Mouse (Mus musculus) kidney, postnatal 4 days (tissue): ENCODE results near the gene Tns1.
A peak's percentile ranks its signal among the peaks of the same experiment; 100 is the strongest.

ENCODE experiments used
- DNase-seq, 2 experiments: peaks; one replicate each; pipeline ENCODE4 v3.0.0; 2021; ENCODE audit warnings: mixed read lengths in 2 of 2

Gene Tns1

GRCm38 (mm10) chr1:74031771-74032609, 92.3 kb downstream of the Tns1 start:
- DNase-seq, result peak in 1 of 2 experiments; percentile 66

- DNase-seq, result peak; percentile 86 to 91
Observed at GRCm38 (mm10) chr1:74030901-74031360, 93.3 kb downstream of the Tns1 start.

- DNase-seq, result no peak
Observed at GRCm38 (mm10) chr1:74030285-74030684, 94.0 kb downstream of the Tns1 start.

GRCm38 (mm10) chr1:74029669-74030068, 94.6 kb downstream of the Tns1 start:
- no peak for DNase-seq

- DNase-seq, result peak in 1 of 2 experiments; percentile 59
Observed at GRCm38 (mm10) chr1:74028881-74029266, 95.4 kb downstream of the Tns1 start.

- DNase-seq, result no peak
Observed at GRCm38 (mm10) chr1:74028118-74028880, 96.0 kb downstream of the Tns1 start.

- peak; percentile 72 to 81 for DNase-seq
Observed at GRCm38 (mm10) chr1:74027559-74028091, 96.6 kb downstream of the Tns1 start.

- DNase-seq, result no peak
Observed at GRCm38 (mm10) chr1:74026703-74027195, 97.5 kb downstream of the Tns1 start.

GRCm38 (mm10) chr1:74025651-74026226, 98.5 kb downstream of the Tns1 start:
- peak in 1 of 2 experiments; percentile 62 for DNase-seq

GRCm38 (mm10) chr1:74025227-74025626, 99.0 kb downstream of the Tns1 start:
- DNase-seq, result peak in 1 of 2 experiments; percentile 66

GRCm38 (mm10) chr1:74024452-74025190, 99.6 kb downstream of the Tns1 start:
- peak in 1 of 2 experiments; percentile 57 for DNase-seq

GRCm38 (mm10) chr1:74022998-74023397, 101.3 kb downstream of the Tns1 start:
- DNase-seq, result no peak

- DNase-seq, result no peak
Observed at GRCm38 (mm10) chr1:74022536-74022935, 101.7 kb downstream of the Tns1 start.

- no peak for DNase-seq
Observed at GRCm38 (mm10) chr1:74020235-74020634, 104.0 kb downstream of the Tns1 start.

- no peak for DNase-seq
Observed at GRCm38 (mm10) chr1:74017399-74018172, 106.7 kb downstream of the Tns1 start.

- DNase-seq, result no peak
Observed at GRCm38 (mm10) chr1:74016618-74017017, 107.6 kb downstream of the Tns1 start.

GRCm38 (mm10) chr1:74015513-74016234, 108.6 kb downstream of the Tns1 start:
- peak; percentile 77 to 84 for DNase-seq

- DNase-seq, result peak in 1 of 2 experiments; percentile 47
Observed at GRCm38 (mm10) chr1:74014538-74015327, 109.5 kb downstream of the Tns1 start.

- peak; percentile 55 to 73 for DNase-seq
Observed at GRCm38 (mm10) chr1:74013296-74014031, 110.8 kb downstream of the Tns1 start.
